27 mouse cellular contexts compared by ENCODE assay signal in genomic region chr9:45851776-45852175, GRCm38 (mm10). TPM values are rescaled to one million over a fixed set of nuclear protein-coding genes. Genes with fewer than 3 reads are reported as not detected.
DNase-seq lines count a peak whose midpoint lies in the region; ATAC-seq and TF ChIP-seq lines count a peak whose summit lies in the region.
"Had no signal": no experiment of that assay in that cellular context is flagged by ENCODE, and none has a peak within 500 bp of the region (broad histone marks: within the 10 kb centered on the region; RNA-seq: fewer than 3 reads in every experiment).

No protein-coding gene starts in this region.

- no peak for TF ChIP-seq EP300 in heart, postnatal 0 days (IDR thresholded peaks at IDR 0.05; ENCODE audit: low read depth)

- DNase-seq in heart, postnatal 0 days (ENCODE audit: low spot score): no peak
- no peak for DNase-seq in heart, postnatal 4 days
- DNase-seq in liver: no peak
- DNase-seq in midbrain, embryonic 11.5 days (ENCODE audit: low spot score, missing footprints): peak; percentile 65
- DNase-seq in midbrain, embryonic 14.5 days: no peak
- DNase-seq: adrenal gland, postnatal 10 days; B cell, adult 2 months; cerebellum, adult 11 months; cerebellum, adult 2 months; cerebellum, adult 9-11 months; cerebellum, postnatal 25 days; forebrain, postnatal 0 days; gastrocnemius, adult 2 months; gastrocnemius, postnatal 14 days; heart, adult 11 months; heart, postnatal 10 days; heart, postnatal 36 days had no signal

- 0 out of 2 replicates have a peak overlapping the region, but pooled peaks have one; percentile 85 for H3K27ac ChIP-seq in heart, postnatal 0 days (ENCODE audit: low read depth)
- H3K27ac ChIP-seq in liver, embryonic 15.5 days (replicated peaks): peak overlapping the region; percentile 77
- H3K27ac ChIP-seq in midbrain, embryonic 11.5 days (ENCODE audit: low read depth, low read length): no peak overlapping the region
- H3K27ac ChIP-seq in midbrain, embryonic 14.5 days (replicated peaks; ENCODE audit: low read depth, low read length): no peak overlapping the region
- H3K27ac ChIP-seq: embryonic facial prominence, embryonic 12.5 days; hindbrain, embryonic 14.5 days; hindbrain, postnatal 0 days had no signal

- no peaks in the 10 kb centered on the region for H3K9me3 ChIP-seq in heart, postnatal 0 days (replicated peaks; ENCODE audit: control insufficient read depth, low read length)
- H3K9me3 ChIP-seq in liver, embryonic 15.5 days (replicated peaks): no peaks in the 10 kb centered on the region
- no peaks in the 10 kb centered on the region for H3K9me3 ChIP-seq in midbrain, embryonic 11.5 days (ENCODE audit: control insufficient read depth, low read length)
- H3K9me3 ChIP-seq in midbrain, embryonic 14.5 days (ENCODE audit: control insufficient read depth, low read length): no peaks in the 10 kb centered on the region
- H3K9me3 ChIP-seq: embryonic facial prominence, embryonic 12.5 days; embryonic facial prominence, embryonic 15.5 days; G1E had no signal

- 87% methylated on average over 2 of the region's 2 CpGs for WGBS in heart, postnatal 0 days
- WGBS in liver, embryonic 15.5 days (ENCODE audit: insufficient replicate concordance): 75% methylated on average over 2 of the region's 2 CpGs
- WGBS in midbrain, embryonic 11.5 days: 97% methylated on average over 2 of the region's 2 CpGs
- 92% methylated on average over 2 of the region's 2 CpGs for WGBS in midbrain, embryonic 14.5 days

- no peak for TF ChIP-seq CTCF in heart, postnatal 0 days (IDR thresholded peaks at IDR 0.05; ENCODE audit: low read depth)

- no peak overlapping the region for H3K4me3 ChIP-seq in heart, postnatal 0 days (ENCODE audit: low read depth, low read length)
- H3K4me3 ChIP-seq in liver, embryonic 15.5 days (replicated peaks): no peak overlapping the region
- H3K4me3 ChIP-seq in midbrain, embryonic 11.5 days (ENCODE audit: low read depth, low read length): no peak overlapping the region
- no peak overlapping the region for H3K4me3 ChIP-seq in midbrain, embryonic 14.5 days (replicated peaks; ENCODE audit: low read depth, low read length)
- H3K4me3 ChIP-seq: embryonic facial prominence, embryonic 12.5 days; embryonic facial prominence, embryonic 15.5 days; gastrocnemius, adult 2 months had no signal

- H3K9ac ChIP-seq in heart, postnatal 0 days (replicated peaks; ENCODE audit: low read depth, low read length): no peak overlapping the region
- no peak overlapping the region for H3K9ac ChIP-seq in liver, embryonic 15.5 days
- no peak overlapping the region for H3K9ac ChIP-seq in midbrain, embryonic 11.5 days (ENCODE audit: low read length)
- no peak overlapping the region for H3K9ac ChIP-seq in midbrain, embryonic 14.5 days (replicated peaks; ENCODE audit: low read length)
- H3K9ac ChIP-seq: embryonic facial prominence, embryonic 12.5 days; embryonic facial prominence, embryonic 15.5 days; forebrain, postnatal 0 days; hindbrain, embryonic 14.5 days had no signal

- no peak overlapping the region for H3K4me2 ChIP-seq in heart, postnatal 0 days (ENCODE audit: low read depth, low read length)
- 0 out of 2 replicates have a peak overlapping the region, but pooled peaks have one; percentile 27 for H3K4me2 ChIP-seq in liver, embryonic 15.5 days
- H3K4me2 ChIP-seq in midbrain, embryonic 11.5 days: no peak overlapping the region
- H3K4me2 ChIP-seq in midbrain, embryonic 14.5 days (ENCODE audit: low read length): no peak overlapping the region
- H3K4me2 ChIP-seq: embryonic facial prominence, embryonic 12.5 days; embryonic facial prominence, embryonic 15.5 days; heart, embryonic 11.5 days; hindbrain, embryonic 14.5 days had no signal

- H3K4me1 ChIP-seq in heart, postnatal 0 days (ENCODE audit: control insufficient read depth, insufficient read depth): peaks cover 32% of the 10 kb centered on the region
- peaks cover 36% of the 10 kb centered on the region for H3K4me1 ChIP-seq in liver, embryonic 15.5 days (replicated peaks)
- H3K4me1 ChIP-seq in midbrain, embryonic 11.5 days (ENCODE audit: control insufficient read depth, insufficient read depth, low read length): no peaks in the 10 kb centered on the region
- 0 out of 2 replicates have a peak, but pooled peaks cover 4% of the 10 kb centered on the region for H3K4me1 ChIP-seq in midbrain, embryonic 14.5 days (ENCODE audit: control insufficient read depth, insufficient read depth, low read length)

- ATAC-seq in heart, postnatal 0 days (ENCODE audit: insufficient read depth, low read depth): no peak
- ATAC-seq in liver, embryonic 15.5 days (ENCODE audit: insufficient read depth): no peak
- ATAC-seq in midbrain, embryonic 11.5 days (ENCODE audit: low FRiP score): no peak
- ATAC-seq in midbrain, embryonic 14.5 days (ENCODE audit: low FRiP score, low TSS enrichment): no peak
- ATAC-seq: forebrain, embryonic 14.5 days; forebrain, postnatal 0 days; hindbrain, postnatal 0 days; Patski had no signal

- H3K36me3 ChIP-seq in heart, postnatal 0 days (replicated peaks; ENCODE audit: control insufficient read depth, insufficient read depth, low read length): peaks cover 37% of the 10 kb centered on the region
- H3K36me3 ChIP-seq in liver, embryonic 15.5 days (replicated peaks): peaks cover 10% of the 10 kb centered on the region; the same call in 1 of the 2 replicates
- 0 out of 2 replicates have a peak, but pooled peaks cover 2% of the 10 kb centered on the region for H3K36me3 ChIP-seq in midbrain, embryonic 11.5 days (ENCODE audit: control insufficient read depth, insufficient read depth, low read length)
- H3K36me3 ChIP-seq in midbrain, embryonic 14.5 days (ENCODE audit: control insufficient read depth, insufficient read depth, low read length): peaks cover 26% of the 10 kb centered on the region
- H3K36me3 ChIP-seq: G1E had no signal

- no peaks in the 10 kb centered on the region for H3K27me3 ChIP-seq in heart, postnatal 0 days (ENCODE audit: control insufficient read depth, insufficient read depth, low read length)
- H3K27me3 ChIP-seq in liver, embryonic 15.5 days: no peaks in the 10 kb centered on the region
- H3K27me3 ChIP-seq in midbrain, embryonic 11.5 days (ENCODE audit: control insufficient read depth, insufficient read depth, low read length): no peaks in the 10 kb centered on the region
- no peaks in the 10 kb centered on the region for H3K27me3 ChIP-seq in midbrain, embryonic 14.5 days (ENCODE audit: control insufficient read depth, insufficient read depth, low read length)
- H3K27me3 ChIP-seq: CH12.LX; embryonic facial prominence, embryonic 12.5 days; embryonic facial prominence, embryonic 15.5 days; Patski had no signal

RNA-seq across cellular contexts. Expression of gene Bace1, which starts 13.4 kb away (rescaled TPM):
- 29.0 and 52.6 TPM in 2 replicates for total RNA-seq in heart, postnatal 0 days (2014; rRNA removed; ENCODE audit: low replicate concordance)
- polyA plus RNA-seq in heart, postnatal 0 days (2015; fragmentation: Nextera tagmentation; extraction: Ambion mirVana): 16.7 and 17.8 TPM in 2 replicates
- 10 to 100 TPM; 38.3 to 41.3 TPM for total RNA-seq in heart, postnatal 4 days (2021)
- polyA plus RNA-seq in liver, embryonic 15.5 days (2015; fragmentation: Nextera tagmentation; extraction: Ambion mirVana): 7.0 and 8.9 TPM in 2 replicates
- polyA plus RNA-seq in midbrain, embryonic 11.5 days (2014; fragmentation: Nextera tagmentation; extraction: Ambion mirVana): 26.9 and 27.1 TPM in 2 replicates
- polyA plus RNA-seq in midbrain, embryonic 14.5 days (2014; fragmentation: Nextera tagmentation; extraction: Ambion mirVana): 46.5 and 56.5 TPM in 2 replicates

RNA-seq across cellular contexts. Expression of gene Cep164, which starts 23.3 kb away (rescaled TPM):
- 15.7 and 29.8 TPM in 2 replicates for total RNA-seq in heart, postnatal 0 days (2014; rRNA removed; ENCODE audit: low replicate concordance)
- polyA plus RNA-seq in heart, postnatal 0 days (2015; fragmentation: Nextera tagmentation; extraction: Ambion mirVana): 7.0 and 9.4 TPM in 2 replicates
- 10 to 100 TPM; 13.9 to 15.7 TPM for total RNA-seq in heart, postnatal 4 days (2021)
- 5.1 and 5.2 TPM in 2 replicates for polyA plus RNA-seq in liver, embryonic 15.5 days (2015; fragmentation: Nextera tagmentation; extraction: Ambion mirVana)
- polyA plus RNA-seq in midbrain, embryonic 11.5 days (2014; fragmentation: Nextera tagmentation; extraction: Ambion mirVana): 12.6 and 14.5 TPM in 2 replicates
- polyA plus RNA-seq in midbrain, embryonic 14.5 days (2014; fragmentation: Nextera tagmentation; extraction: Ambion mirVana): 13.0 and 18.0 TPM in 2 replicates

RNA-seq across cellular contexts. Expression of gene Pcsk7, which starts 54.5 kb away (rescaled TPM):
- total RNA-seq in heart, postnatal 0 days (2014; rRNA removed; ENCODE audit: low replicate concordance): 31.7 and 57.1 TPM in 2 replicates
- 12.0 and 15.0 TPM in 2 replicates for polyA plus RNA-seq in heart, postnatal 0 days (2015; fragmentation: Nextera tagmentation; extraction: Ambion mirVana)
- total RNA-seq in heart, postnatal 4 days (2021): 10 to 100 TPM; 20.6 to 25.2 TPM
- polyA plus RNA-seq in liver, embryonic 15.5 days (2015; fragmentation: Nextera tagmentation; extraction: Ambion mirVana): 7.7 and 9.3 TPM in 2 replicates
- polyA plus RNA-seq in midbrain, embryonic 11.5 days (2014; fragmentation: Nextera tagmentation; extraction: Ambion mirVana): 11.1 and 14.4 TPM in 2 replicates
- polyA plus RNA-seq in midbrain, embryonic 14.5 days (2014; fragmentation: Nextera tagmentation; extraction: Ambion mirVana): 15.5 and 17.4 TPM in 2 replicates

RNA-seq across cellular contexts. Expression of gene Rnf214, which starts 54.9 kb away (rescaled TPM):
- total RNA-seq in heart, postnatal 0 days (2014; rRNA removed; ENCODE audit: low replicate concordance): 27.4 and 42.9 TPM in 2 replicates
- polyA plus RNA-seq in heart, postnatal 0 days (2015; fragmentation: Nextera tagmentation; extraction: Ambion mirVana): 30.5 and 32.4 TPM in 2 replicates
- 10 to 100 TPM; 36.3 to 39.4 TPM for total RNA-seq in heart, postnatal 4 days (2021)
- polyA plus RNA-seq in liver, embryonic 15.5 days (2015; fragmentation: Nextera tagmentation; extraction: Ambion mirVana): 13.8 and 15.2 TPM in 2 replicates
- polyA plus RNA-seq in midbrain, embryonic 11.5 days (2014; fragmentation: Nextera tagmentation; extraction: Ambion mirVana): 73.4 and 81.8 TPM in 2 replicates
- 97.4 and 121 TPM in 2 replicates for polyA plus RNA-seq in midbrain, embryonic 14.5 days (2014; fragmentation: Nextera tagmentation; extraction: Ambion mirVana)

Comparison
In these comparisons a context has a peak if more than half of its experiments do, and no peak if none do; other contexts are left out.
1. H3K27ac ChIP-seq: peak in heart, postnatal 0 days (single experiment) and liver, embryonic 15.5 days (single experiment); none in midbrain, embryonic 11.5 days (single experiment) and midbrain, embryonic 14.5 days (single experiment).